Mouse (Mus musculus): Measurements from ENCODE around the gene Bsn.
"Not testable (repeated sequence)": the region's sequence is repeated elsewhere in the genome, so short reads cannot be mapped to it uniquely, and the experiment has no call there.

The Bsn gene

GRCm38 (mm10) chr9:108196920-108197677 is 6.9 kb upstream of the Bsn start:
- DNase-seq (ENCODE audit: low spot score) = peak; percentile 30

GRCm38 (mm10) chr9:108196222-108196621 is 6.0 kb upstream of the Bsn start:
- not testable (repeated sequence) for DNase-seq (ENCODE audit: low spot score)

- DNase-seq (ENCODE audit: low spot score) = no peak
Measured at GRCm38 (mm10) chr9:108189488-108189786, 747 bp downstream of the Bsn start.

GRCm38 (mm10) chr9:108189023-108189422 is 1.2 kb downstream of the Bsn start:
- no peak for DNase-seq (ENCODE audit: low spot score)

- no peak for DNase-seq (ENCODE audit: low spot score)
Measured at GRCm38 (mm10) chr9:108188511-108188910, 1.7 kb downstream of the Bsn start.

- no peak for DNase-seq (ENCODE audit: low spot score)
Measured at GRCm38 (mm10) chr9:108187616-108188015, 2.6 kb downstream of the Bsn start.

GRCm38 (mm10) chr9:108185786-108186185 is 4.4 kb downstream of the Bsn start:
- no peak for DNase-seq (ENCODE audit: low spot score)

- DNase-seq (ENCODE audit: low spot score) = no peak
Measured at GRCm38 (mm10) chr9:108183531-108183994, 6.6 kb downstream of the Bsn start.

GRCm38 (mm10) chr9:108182806-108183506 is 7.2 kb downstream of the Bsn start:
- DNase-seq (ENCODE audit: low spot score) = no peak

- DNase-seq (ENCODE audit: low spot score) = peak; percentile 67
Measured at GRCm38 (mm10) chr9:108178391-108178790, 11.8 kb downstream of the Bsn start.

- DNase-seq (ENCODE audit: low spot score) = no peak
Measured at GRCm38 (mm10) chr9:108175116-108175838, 14.9 kb downstream of the Bsn start.

- no peak for DNase-seq (ENCODE audit: low spot score)
Measured at GRCm38 (mm10) chr9:108172777-108173350, 17.3 kb downstream of the Bsn start.

- no peak for DNase-seq (ENCODE audit: low spot score)
Measured at GRCm38 (mm10) chr9:108169751-108170150, 20.4 kb downstream of the Bsn start.

- no peak for DNase-seq (ENCODE audit: low spot score)
Measured at GRCm38 (mm10) chr9:108165143-108165542, 25.0 kb downstream of the Bsn start.

GRCm38 (mm10) chr9:108163646-108164284 is 26.4 kb downstream of the Bsn start:
- DNase-seq (ENCODE audit: low spot score) = no peak

- no peak for DNase-seq (ENCODE audit: low spot score)
Measured at GRCm38 (mm10) chr9:108157891-108158290, 32.3 kb downstream of the Bsn start.

- no peak for DNase-seq (ENCODE audit: low spot score)
Measured at GRCm38 (mm10) chr9:108157451-108157850, 32.7 kb downstream of the Bsn start.

- DNase-seq (ENCODE audit: low spot score) = no peak
Measured at GRCm38 (mm10) chr9:108156786-108157185, 33.4 kb downstream of the Bsn start.

- no peak for DNase-seq (ENCODE audit: low spot score)
Measured at GRCm38 (mm10) chr9:108154814-108155213, 35.4 kb downstream of the Bsn start.

GRCm38 (mm10) chr9:108153516-108154448 is 36.4 kb downstream of the Bsn start:
- DNase-seq (ENCODE audit: low spot score) = no peak

- no peak for DNase-seq (ENCODE audit: low spot score)
Measured at GRCm38 (mm10) chr9:108150486-108150885, 39.7 kb downstream of the Bsn start.
